Mouse (Mus musculus) gonadal fat pad, adult 2 months (tissue): ENCODE results near the gene Cmtm4. TPM values are rescaled to one million over a fixed set of nuclear protein-coding genes. Genes with fewer than 3 reads are reported as not detected.

Source experiments
- DNase-seq: peaks from one replicate; pipeline ENCODE4 v3.0.0-alpha.2; 2012; ENCODE audit warnings: low read depth
- polyA plus RNA-seq: library from polyadenylated mRNA; depleted of rRNA; stranded (reverse); fragments of >200 nt; gene quantifications from 2 replicates; pipeline ENCODE4 v1.2.3, GENCODE M21; 2012

Gene Cmtm4
- polyA plus RNA-seq, 1 experiment = 25.5 TPM

- DNase-seq = peak; percentile 83
These were observed 20.5 kb downstream of the Cmtm4 start for GRCm38 (mm10) chr8:104374864-104375846.

GRCm38 (mm10) chr8:104374269-104374668, 21.3 kb downstream of the Cmtm4 start:
- DNase-seq = no peak

GRCm38 (mm10) chr8:104373779-104374178, 21.8 kb downstream of the Cmtm4 start:
- DNase-seq = no peak

- DNase-seq = no peak
These were observed 24.5 kb downstream of the Cmtm4 start for GRCm38 (mm10) chr8:104371121-104371520.

- DNase-seq = no peak
These were observed 25.5 kb downstream of the Cmtm4 start for GRCm38 (mm10) chr8:104370071-104370470.

- DNase-seq = no peak
These were observed 26.0 kb downstream of the Cmtm4 start for GRCm38 (mm10) chr8:104369591-104369990.

- no peak for DNase-seq
These were observed 28.2 kb downstream of the Cmtm4 start for GRCm38 (mm10) chr8:104367398-104367797.

- no peak for DNase-seq
These were observed 29.9 kb downstream of the Cmtm4 start for GRCm38 (mm10) chr8:104365695-104366094.

GRCm38 (mm10) chr8:104359778-104360456, 35.7 kb downstream of the Cmtm4 start:
- no peak for DNase-seq

- no peak for DNase-seq
These were observed 37.0 kb downstream of the Cmtm4 start for GRCm38 (mm10) chr8:104358637-104359036.

GRCm38 (mm10) chr8:104354504-104354903, 41.1 kb downstream of the Cmtm4 start:
- DNase-seq = no peak

- DNase-seq = no peak
These were observed 42.4 kb downstream of the Cmtm4 start for GRCm38 (mm10) chr8:104353186-104353585.

- no peak for DNase-seq
These were observed 45.6 kb downstream of the Cmtm4 start for GRCm38 (mm10) chr8:104350047-104350446.

- DNase-seq = no peak
These were observed 46.6 kb downstream of the Cmtm4 start for GRCm38 (mm10) chr8:104348971-104349370.

GRCm38 (mm10) chr8:104346706-104347105, 48.9 kb downstream of the Cmtm4 start:
- no peak for DNase-seq

- no peak for DNase-seq
These were observed 51.0 kb downstream of the Cmtm4 start for GRCm38 (mm10) chr8:104344622-104345021.

- no peak for DNase-seq
These were observed 51.6 kb downstream of the Cmtm4 start for GRCm38 (mm10) chr8:104343957-104344356.

GRCm38 (mm10) chr8:104342426-104342825, 53.2 kb downstream of the Cmtm4 start:
- no peak for DNase-seq

- no peak for DNase-seq
These were observed 53.9 kb downstream of the Cmtm4 start for GRCm38 (mm10) chr8:104341678-104342077.

- no peak for DNase-seq
These were observed 54.5 kb downstream of the Cmtm4 start for GRCm38 (mm10) chr8:104341106-104341561.

GRCm38 (mm10) chr8:104340233-104341105, 55.1 kb downstream of the Cmtm4 start:
- no peak for DNase-seq

GRCm38 (mm10) chr8:104339983-104340232, 55.7 kb downstream of the Cmtm4 start:
- DNase-seq = no peak
